Mouse (Mus musculus) small intestine, adult 2 months (tissue): Measurements from ENCODE around the gene Tgfa. TPM values are rescaled to one million over a fixed set of nuclear protein-coding genes. Genes with fewer than 3 reads are reported as not detected.

ENCODE experiments used
- H3K27ac ChIP-seq: fragments of 200-500 bp; 2 replicates; pipeline ENCODE4 v1.5.1; 2012; ENCODE audit warnings: low read depth, low read length, control low read depth, inconsistent platforms; ENCODE audit not compliant: insufficient read depth
- H3K27me3 ChIP-seq: fragments of 200-500 bp; 2 replicates; pipeline ENCODE4 v1.6.1; 2012; ENCODE audit warnings: mild to moderate bottlenecking, moderate library complexity, low read length, inconsistent platforms; ENCODE audit not compliant: control insufficient read depth, insufficient read depth
- H3K36me3 ChIP-seq: fragments of 200-500 bp; 2 replicates; pipeline ENCODE4 v1.6.1; 2012; ENCODE audit warnings: mild to moderate bottlenecking, low read length, control low read depth, inconsistent platforms; ENCODE audit not compliant: control insufficient read depth, insufficient read depth
- H3K4me1 ChIP-seq: fragments of 200-500 bp; 2 replicates; pipeline ENCODE4 v1.6.1; 2012; ENCODE audit warnings: low read length, inconsistent platforms, mixed read lengths; ENCODE audit not compliant: control insufficient read depth, insufficient read depth, insufficient read length
- H3K4me3 ChIP-seq: fragments of 200-500 bp; 2 replicates; pipeline ENCODE4 v1.5.1; 2012; ENCODE audit warnings: low read depth, mild to moderate bottlenecking, control low read depth, inconsistent platforms, low read length, moderate library complexity
- CTCF ChIP-seq: fragments of 200-500 bp; IDR thresholded peaks from 2 replicates; pipeline ENCODE4 v1.5.1; 2012; ENCODE audit warnings: low read depth, mild to moderate bottlenecking, control low read depth, inconsistent platforms, low read length, moderate library complexity, mixed read lengths; ENCODE audit not compliant: insufficient replicate concordance, insufficient read length; ENCODE audit errors: extremely low read depth
- POLR2A ChIP-seq: fragments of 200-500 bp; IDR thresholded peaks from 2 replicates; pipeline ENCODE4 v1.6.1; 2012; ENCODE audit warnings: low read depth, mild to moderate bottlenecking, control low read depth, inconsistent platforms, low read length, moderate library complexity
- WGBS: fragments of 180-500 bp; shearing (Covaris S2); methylation state at CpG from one replicate; pipeline ENCODE4 v1.1.7; 2018; 5-methylcytosine and 5-hydroxymethylcytosine counted together
- polyA plus RNA-seq: library from polyadenylated mRNA; depleted of rRNA; stranded (reverse); fragments of >200 nt; gene quantifications from 2 replicates; pipeline ENCODE4 v1.2.3, GENCODE M21; 2012

Tgfa gene
- polyA plus RNA-seq, 1 experiment = 26.8 TPM

- Histone ChIP-seq H3K4me1 (no peaks in the 10 kb centered on the region), H3K27me3 (no peaks in the 10 kb centered on the region; the same call in 1 of the 2 replicates), H3K27ac (no peak overlapping the region), H3K36me3 (no peaks in the 10 kb centered on the region), H3K4me3 (no peak overlapping the region)
- TF ChIP-seq CTCF = no peak
- TF ChIP-seq POLR2A = no peak
- WGBS = 69% methylated on average over 3 of the region's 3 CpGs
Observed at GRCm38 (mm10) chr6:86212871-86213640, 18.0 kb downstream of the Tgfa start.

DNA sequence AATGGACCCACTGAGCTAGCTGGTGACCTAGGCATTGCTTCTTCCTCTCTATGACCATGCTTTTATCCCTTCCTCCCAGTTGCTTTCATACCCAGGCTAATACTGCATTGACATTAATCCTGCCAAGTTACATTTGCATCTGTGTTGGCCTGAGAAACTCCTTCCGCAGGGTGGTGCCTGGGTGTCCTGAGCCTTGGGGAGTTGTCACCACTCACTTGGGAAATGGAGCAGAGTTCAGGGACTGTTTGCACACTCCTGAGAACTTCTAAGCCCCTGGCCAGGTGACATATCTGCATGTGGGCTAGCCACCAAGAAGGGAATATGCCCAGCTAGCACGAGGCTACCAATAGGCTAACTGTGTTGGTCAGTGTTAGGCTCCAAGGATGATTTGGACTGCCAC is 23.0 kb downstream of the Tgfa start:
- Histone ChIP-seq H3K4me1 (peaks cover 22% of the 10 kb centered on the region), H3K27me3 (no peaks in the 10 kb centered on the region), H3K4me3 (no peak overlapping the region), H3K27ac (no peak overlapping the region), H3K36me3 (no peaks in the 10 kb centered on the region)
- no peak for TF ChIP-seq POLR2A
- TF ChIP-seq CTCF = no peak
- 73% methylated on average over 2 of the region's 2 CpGs for whole genome bisulfite sequencing

GRCm38 (mm10) chr6:86218739-86219138 is 23.7 kb downstream of the Tgfa start:
- Histone ChIP-seq H3K4me3 (no peak overlapping the region), H3K27ac (no peak overlapping the region), H3K27me3 (no peaks in the 10 kb centered on the region), H3K4me1 (peaks cover 22% of the 10 kb centered on the region), H3K36me3 (no peaks in the 10 kb centered on the region)
- TF ChIP-seq POLR2A (no peak), CTCF (no peak)
- 89% methylated on average over 4 of the region's 4 CpGs for WGBS

- no peak overlapping the region for H3K27ac ChIP-seq
- TF ChIP-seq POLR2A (no peak), CTCF (no peak)
- H3K27me3 ChIP-seq = no peaks in the 10 kb centered on the region
- peaks cover 22% of the 10 kb centered on the region for H3K4me1 ChIP-seq
- no peak overlapping the region for H3K4me3 ChIP-seq
- 23% methylated on average over 5 of the region's 5 CpGs for WGBS
- H3K36me3 ChIP-seq = no peaks in the 10 kb centered on the region
Observed at GRCm38 (mm10) chr6:86219494-86219893, 24.5 kb downstream of the Tgfa start.

- Histone ChIP-seq H3K36me3 (no peaks in the 10 kb centered on the region), H3K27me3 (no peaks in the 10 kb centered on the region), H3K27ac (no peak overlapping the region), H3K4me3 (no peak overlapping the region), H3K4me1 (peaks cover 22% of the 10 kb centered on the region)
- TF ChIP-seq POLR2A = no peak
- TF ChIP-seq CTCF = no peak
- WGBS = 36% methylated on average over 4 of the region's 4 CpGs
Observed at GRCm38 (mm10) chr6:86220171-86220570, 25.1 kb downstream of the Tgfa start.

- Histone ChIP-seq H3K4me1 (peaks cover 22% of the 10 kb centered on the region), H3K27me3 (no peaks in the 10 kb centered on the region), H3K27ac (no peak overlapping the region), H3K4me3 (no peak overlapping the region), H3K36me3 (no peaks in the 10 kb centered on the region)
- 20% methylated on average over 7 of the region's 7 CpGs for WGBS
- TF ChIP-seq POLR2A = no peak
- TF ChIP-seq CTCF = no peak
Observed at GRCm38 (mm10) chr6:86222381-86222780, 27.4 kb downstream of the Tgfa start.

DNA sequence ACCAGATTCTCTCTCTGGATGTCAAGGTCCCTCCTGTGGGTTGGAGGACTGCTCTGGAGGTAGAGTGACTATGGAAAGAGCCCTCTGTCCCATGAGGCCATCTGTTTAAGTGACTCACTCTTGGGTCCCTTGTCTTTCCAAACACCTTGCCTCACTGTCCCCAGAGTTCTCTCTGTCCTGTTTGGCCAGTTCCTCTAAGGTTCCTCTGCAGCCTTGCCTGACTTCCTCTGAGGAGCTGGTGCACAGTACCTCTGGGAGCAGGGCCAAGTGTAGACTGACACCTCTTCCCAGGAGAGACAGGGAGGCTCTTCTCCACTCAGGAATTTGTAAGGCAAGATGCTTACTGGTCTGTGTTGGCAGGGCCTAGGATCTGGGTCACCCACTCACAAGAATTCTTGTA is 30.6 kb downstream of the Tgfa start:
- Histone ChIP-seq H3K27me3 (no peaks in the 10 kb centered on the region), H3K36me3 (no peaks in the 10 kb centered on the region), H3K27ac (no peak overlapping the region), H3K4me3 (no peak overlapping the region), H3K4me1 (peaks cover 9% of the 10 kb centered on the region; the same call in 1 of the 2 replicates)
- TF ChIP-seq CTCF (no peak), POLR2A (no peak)
